Mouse (Mus musculus): ENCODE results near the gene Bicc1.

- TF ChIP-seq CTCF (IDR thresholded peaks at IDR 0.05; ENCODE audit: extremely low read depth, insufficient read length, insufficient replicate concordance, low read depth, low read length) = no peak
- no peak for TF ChIP-seq POLR2A (IDR thresholded peaks at IDR 0.05; ENCODE audit: low read depth, low read length)
These were observed 21.6 kb upstream of the Bicc1 start for GRCm38 (mm10) chr10:71181091-71181490.
